Mouse (Mus musculus) ES-Bruce4 (cell line): ENCODE measurements around the gene Dpy30. TPM values are rescaled to one million over a fixed set of nuclear protein-coding genes. Genes with fewer than 3 reads are reported as not detected.

Source experiments
- H3K27ac ChIP-seq: 2 replicates; pipeline ENCODE4 v1.5.1; 2012; ENCODE audit warnings: low read length, inconsistent platforms; ENCODE audit not compliant: insufficient read depth
- H3K27me3 ChIP-seq: 2 replicates; pipeline ENCODE4 v1.6.1; 2012; ENCODE audit warnings: mild to moderate bottlenecking, low read length, inconsistent platforms; ENCODE audit not compliant: control insufficient read depth, poor library complexity, insufficient read depth, severe bottlenecking
- H3K36me3 ChIP-seq: 2 replicates; pipeline ENCODE4 v1.6.1; 2012; ENCODE audit warnings: inconsistent platforms, mild to moderate bottlenecking, low read length, moderate library complexity; ENCODE audit not compliant: control insufficient read depth, poor library complexity, insufficient read depth, severe bottlenecking
- H3K4me1 ChIP-seq: one replicate; pipeline ENCODE4 v1.8.1; 2011; ENCODE audit warnings: low read length; ENCODE audit not compliant: control insufficient read depth, insufficient read depth
- H3K4me3 ChIP-seq: 2 replicates; pipeline ENCODE4 v1.5.1; 2011; ENCODE audit warnings: low read depth, mild to moderate bottlenecking, low read length
- H3K9ac ChIP-seq: 2 replicates; pipeline ENCODE4 v1.6.1; 2012; ENCODE audit warnings: low read depth, mild to moderate bottlenecking, inconsistent platforms; ENCODE audit not compliant: poor library complexity, severe bottlenecking
- H3K9me3 ChIP-seq: replicated peaks from 2 replicates; pipeline ENCODE4 v1.6.1; 2012; ENCODE audit warnings: mild to moderate bottlenecking, low read length, inconsistent platforms; ENCODE audit not compliant: control insufficient read depth, poor library complexity, insufficient read depth, severe bottlenecking
- CTCF ChIP-seq: IDR thresholded peaks from one replicate; pipeline ENCODE4 v1.8.1; 2011; ENCODE audit warnings: low read depth, low read length
- EP300 ChIP-seq: IDR thresholded peaks from 2 replicates; pipeline ENCODE4 v1.6.1; 2011; ENCODE audit warnings: low read depth, low read length; ENCODE audit not compliant: insufficient read depth
- POLR2A ChIP-seq: IDR thresholded peaks from one replicate; pipeline ENCODE4 v1.8.1; 2011; ENCODE audit warnings: low read length; ENCODE audit not compliant: insufficient read depth
- polyA plus RNA-seq: library from polyadenylated mRNA; stranded (reverse); fragments of >200 nt; gene quantifications from 2 replicates; pipeline ENCODE4 v1.2.4, GENCODE M21; 2011; ENCODE audit warnings: low read depth; ENCODE audit not compliant: missing spikeins, insufficient read depth, insufficient read length

Dpy30 gene
- polyA plus RNA-seq, 1 experiment: 257 TPM

DNA sequence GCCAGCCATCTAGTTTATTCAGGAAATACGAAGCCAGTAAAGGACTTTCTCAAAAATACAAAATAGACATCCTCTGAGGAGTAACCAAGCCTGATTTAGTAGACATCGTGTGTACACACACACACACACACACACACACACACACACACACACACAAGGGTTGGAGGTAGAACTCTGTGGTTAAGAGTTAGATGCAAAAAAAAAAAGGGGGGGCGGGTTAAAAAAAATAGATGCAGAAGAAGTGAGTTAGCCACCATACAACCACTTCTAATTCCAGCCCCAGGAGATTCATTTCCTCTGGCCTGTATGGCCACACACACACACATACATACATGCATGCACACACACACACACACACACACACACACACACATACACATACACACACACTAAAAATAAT, 41.7 kb downstream of the Dpy30 start:
- Histone ChIP-seq H3K9me3 (no peaks in the 10 kb centered on the region), H3K9ac (no peak overlapping the region), H3K4me1 (peaks cover 2% of the 10 kb centered on the region), H3K4me3 (no peak overlapping the region), H3K27me3 (no peaks in the 10 kb centered on the region), H3K27ac (no peak overlapping the region), H3K36me3 (no peaks in the 10 kb centered on the region)
- no peak for TF ChIP-seq POLR2A
- TF ChIP-seq EP300: no peak
- TF ChIP-seq CTCF: no peak

DNA sequence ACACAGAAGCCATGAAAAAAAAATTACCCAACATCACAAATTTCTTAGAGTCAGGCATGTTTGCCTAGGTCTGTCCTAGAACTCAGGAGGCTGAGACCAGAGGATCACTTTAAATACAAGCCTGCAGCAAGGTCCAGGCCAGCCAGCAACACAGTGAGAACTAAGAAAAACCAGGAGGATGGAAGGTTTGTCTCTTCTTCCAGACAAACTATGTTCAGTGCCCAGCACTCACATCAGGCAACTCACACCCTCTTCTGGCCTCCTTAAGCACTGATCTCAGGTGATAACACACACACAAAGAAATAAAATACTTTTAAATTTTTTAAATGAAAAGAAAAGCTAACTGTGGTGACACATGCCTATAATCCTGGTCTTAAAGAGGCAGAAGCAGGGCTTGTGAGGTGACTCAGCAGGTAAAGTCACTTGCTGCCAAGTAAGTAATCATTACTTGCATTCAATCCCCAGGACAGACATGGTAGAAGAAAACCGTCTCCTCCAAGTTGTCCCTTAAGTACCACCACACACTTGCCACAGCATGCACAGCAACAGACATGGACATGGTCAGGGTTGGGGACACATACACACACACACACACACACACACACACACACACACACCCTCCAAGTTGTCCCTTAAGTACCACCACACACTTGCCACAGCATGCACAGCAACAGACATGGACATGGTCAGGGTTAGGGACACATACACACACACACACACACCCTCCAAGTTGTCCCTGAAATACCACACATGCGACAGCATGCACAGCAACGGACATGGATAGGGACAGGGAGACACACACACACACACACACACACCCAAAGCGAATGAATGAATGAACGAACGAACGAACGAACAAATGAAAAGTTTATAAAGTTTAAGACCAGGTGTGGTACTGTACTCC, 44.5 kb downstream of the Dpy30 start:
- H3K36me3 ChIP-seq: no peaks in the 10 kb centered on the region; the same call in 1 of the 2 replicates
- no peak overlapping the region for H3K27ac ChIP-seq
- H3K4me1 ChIP-seq: peaks cover 2% of the 10 kb centered on the region
- no peaks in the 10 kb centered on the region for H3K9me3 ChIP-seq
- no peaks in the 10 kb centered on the region for H3K27me3 ChIP-seq
- TF ChIP-seq EP300 (no peak), POLR2A (no peak), CTCF (no peak)
- H3K4me3 ChIP-seq: no peak overlapping the region
- no peak overlapping the region for H3K9ac ChIP-seq

DNA sequence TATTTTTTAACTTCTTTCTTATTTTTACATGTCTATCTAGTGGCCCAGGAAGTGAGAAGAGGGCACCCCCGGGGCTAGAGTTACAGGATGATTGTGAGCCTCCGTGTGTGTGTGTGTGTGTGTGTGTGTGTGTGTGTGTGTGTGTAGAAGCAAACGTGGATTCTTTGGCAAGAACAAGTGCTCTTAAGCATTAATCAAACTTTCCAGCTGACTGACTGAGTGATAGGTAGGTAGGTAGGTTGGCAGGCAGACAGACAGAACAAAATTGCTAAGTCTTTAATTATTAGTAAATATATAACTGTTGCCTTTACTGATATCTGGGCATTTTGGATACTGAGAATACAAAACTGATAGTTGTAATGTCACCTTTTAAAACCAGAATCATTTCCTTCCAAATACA, 49.3 kb downstream of the Dpy30 start:
- Histone ChIP-seq H3K27ac (no peak overlapping the region), H3K9me3 (no peaks in the 10 kb centered on the region), H3K4me1 (no peaks in the 10 kb centered on the region), H3K9ac (no peak overlapping the region), H3K27me3 (no peaks in the 10 kb centered on the region), H3K36me3 (no peaks in the 10 kb centered on the region; the same call in 1 of the 2 replicates), H3K4me3 (no peak overlapping the region)
- TF ChIP-seq POLR2A: no peak
- TF ChIP-seq CTCF: no peak
- no peak for TF ChIP-seq EP300

DNA sequence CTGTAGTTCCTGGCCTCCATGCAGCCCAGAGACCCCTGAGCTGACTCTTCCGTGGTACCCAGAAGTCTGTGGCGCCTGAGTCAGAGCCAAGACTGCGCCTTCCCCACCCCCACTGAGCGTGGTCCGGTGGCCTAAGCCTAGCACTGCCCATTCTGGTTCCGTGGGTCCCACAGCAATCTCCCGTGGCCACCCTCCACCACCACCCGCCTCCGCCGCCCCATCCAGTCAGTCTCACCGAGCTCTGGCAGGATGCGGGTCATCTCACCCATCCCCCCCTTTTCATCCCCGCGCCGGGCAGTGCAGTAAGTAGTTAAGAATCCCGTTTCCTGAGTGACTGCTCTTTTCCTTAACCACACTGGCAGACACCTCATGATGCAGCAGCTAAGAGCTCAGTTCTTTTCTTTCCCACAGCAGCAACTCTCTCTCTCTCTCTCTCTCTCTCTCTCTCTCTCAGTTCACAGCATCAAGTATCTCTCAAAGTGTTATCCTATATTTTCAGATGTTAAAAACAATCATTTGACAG, 51.0 kb downstream of the Dpy30 start:
- Histone ChIP-seq H3K9ac (no peak overlapping the region), H3K4me3 (peak overlapping the region; percentile 10), H3K27ac (no peak overlapping the region), H3K9me3 (no peaks in the 10 kb centered on the region), H3K36me3 (no peaks in the 10 kb centered on the region; the same call in 1 of the 2 replicates), H3K4me1 (no peaks in the 10 kb centered on the region), H3K27me3 (no peaks in the 10 kb centered on the region)
- TF ChIP-seq CTCF (no peak), POLR2A (no peak), EP300 (no peak)

DNA sequence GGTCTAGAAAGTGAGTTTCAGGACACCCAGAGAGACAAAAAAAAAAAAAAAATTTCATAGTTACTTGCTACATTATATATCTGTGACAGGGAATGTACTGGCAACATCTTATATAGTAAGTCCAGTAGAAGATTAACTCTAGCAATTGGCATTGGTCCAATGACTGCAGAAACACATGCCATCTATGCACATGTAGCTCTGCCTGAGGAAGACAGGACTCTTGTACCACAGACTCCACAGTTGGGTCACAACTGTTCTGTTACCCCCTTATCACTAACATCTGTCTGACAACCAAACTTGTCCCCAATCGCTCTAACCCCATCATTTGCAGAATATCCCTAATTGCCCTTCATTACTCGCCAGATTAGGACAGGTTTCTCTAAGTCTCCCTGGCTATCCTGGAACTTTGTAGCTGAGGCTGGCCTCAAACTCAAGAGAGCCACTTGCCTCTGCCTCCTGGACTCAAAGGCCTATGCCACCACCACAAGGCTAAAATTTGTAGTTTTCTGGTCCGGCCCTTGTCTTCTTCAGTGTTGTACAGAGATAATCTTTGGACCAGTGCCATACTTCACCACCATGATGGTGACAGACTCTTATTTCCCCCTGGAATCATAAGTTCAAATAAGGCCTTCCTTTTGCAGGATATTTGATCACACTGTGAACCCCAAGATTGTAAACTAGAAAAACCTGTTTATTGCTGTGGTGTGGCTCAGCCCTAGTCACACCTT, 52.0 kb downstream of the Dpy30 start:
- Histone ChIP-seq H3K9me3 (no peaks in the 10 kb centered on the region), H3K36me3 (no peaks in the 10 kb centered on the region; the same call in 1 of the 2 replicates), H3K27ac (no peak overlapping the region), H3K4me1 (no peaks in the 10 kb centered on the region), H3K9ac (no peak overlapping the region), H3K27me3 (no peaks in the 10 kb centered on the region), H3K4me3 (no peak overlapping the region)
- TF ChIP-seq CTCF (no peak), POLR2A (no peak), EP300 (no peak)

DNA sequence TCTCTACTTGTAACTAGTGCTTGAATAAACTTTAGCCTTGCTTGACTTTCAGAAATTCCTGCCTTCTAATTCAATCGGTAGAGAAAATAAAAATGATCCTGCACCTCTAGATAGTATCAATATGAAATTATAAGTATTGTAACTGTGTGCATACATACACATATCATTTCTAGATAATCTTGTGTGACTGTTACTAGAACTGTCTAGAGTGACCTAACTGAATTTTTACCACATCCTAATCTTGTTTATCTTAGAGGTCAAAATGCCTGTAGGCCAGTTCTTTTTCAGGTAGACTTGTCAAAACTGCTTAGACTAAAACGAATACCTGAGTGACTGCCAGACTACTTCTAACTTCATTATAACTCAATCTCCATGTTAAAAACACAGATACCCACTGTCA, 53.5 kb downstream of the Dpy30 start:
- Histone ChIP-seq H3K4me1 (peaks cover 1% of the 10 kb centered on the region), H3K9ac (no peak overlapping the region), H3K27ac (no peak overlapping the region), H3K4me3 (no peak overlapping the region), H3K9me3 (no peaks in the 10 kb centered on the region), H3K36me3 (no peaks in the 10 kb centered on the region; the same call in 1 of the 2 replicates), H3K27me3 (no peaks in the 10 kb centered on the region)
- TF ChIP-seq POLR2A: no peak
- TF ChIP-seq EP300: no peak
- TF ChIP-seq CTCF: no peak
